Mouse (Mus musculus): Measurements from ENCODE around the gene Trcg1.

Gene Trcg1

DNA sequence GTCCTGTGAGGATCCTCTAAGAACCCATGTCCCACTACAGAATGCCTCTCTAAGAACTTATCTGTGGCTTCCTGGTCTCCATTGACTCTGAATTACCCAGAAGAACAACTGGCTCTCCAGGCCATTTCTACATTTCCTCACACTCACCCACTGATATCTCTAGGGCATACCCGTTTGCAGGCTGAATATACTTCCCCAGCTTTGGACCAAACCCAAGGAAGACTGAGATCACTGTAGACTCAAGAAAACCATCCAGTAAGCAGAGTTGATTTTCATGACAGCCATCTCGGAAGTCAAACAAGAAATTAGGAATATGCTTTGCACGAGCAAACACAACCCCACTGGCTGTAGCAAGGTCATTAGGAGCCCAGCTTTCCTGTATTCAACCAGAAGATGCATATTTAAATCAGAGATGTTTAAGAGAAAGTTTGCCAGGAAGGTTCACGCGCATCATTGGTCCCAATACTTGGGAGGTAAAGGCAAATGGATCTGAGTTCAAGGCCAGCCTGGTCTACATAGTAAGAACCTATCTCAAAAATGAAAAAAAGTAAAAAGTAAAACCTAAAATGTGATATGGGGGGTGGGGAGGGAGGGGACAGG, 3.9 kb upstream of the Trcg1 start:
- no peak for DNase-seq (ENCODE audit: low spot score in 2 of 2)

DNA sequence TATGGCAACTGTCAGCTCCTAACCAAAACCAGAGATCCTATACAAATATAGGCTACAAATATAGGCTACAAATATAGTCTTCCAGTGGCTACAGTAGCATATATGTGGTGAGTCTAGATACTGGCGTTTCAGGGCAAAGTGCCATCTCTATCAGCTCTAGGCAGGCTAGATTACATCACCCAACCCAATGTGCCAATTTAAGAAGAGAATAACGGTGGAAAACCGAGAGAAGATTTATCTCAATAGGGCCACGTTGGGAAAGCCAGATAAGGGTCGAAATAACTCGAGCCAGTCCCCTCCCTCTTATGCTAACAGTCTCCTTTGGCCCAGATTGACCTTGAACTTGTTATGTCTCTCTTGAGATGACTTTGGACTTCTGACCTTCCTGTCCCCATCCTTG, 3.2 kb upstream of the Trcg1 start:
- DNase-seq (ENCODE audit: low spot score in 2 of 2) = no peak

DNA sequence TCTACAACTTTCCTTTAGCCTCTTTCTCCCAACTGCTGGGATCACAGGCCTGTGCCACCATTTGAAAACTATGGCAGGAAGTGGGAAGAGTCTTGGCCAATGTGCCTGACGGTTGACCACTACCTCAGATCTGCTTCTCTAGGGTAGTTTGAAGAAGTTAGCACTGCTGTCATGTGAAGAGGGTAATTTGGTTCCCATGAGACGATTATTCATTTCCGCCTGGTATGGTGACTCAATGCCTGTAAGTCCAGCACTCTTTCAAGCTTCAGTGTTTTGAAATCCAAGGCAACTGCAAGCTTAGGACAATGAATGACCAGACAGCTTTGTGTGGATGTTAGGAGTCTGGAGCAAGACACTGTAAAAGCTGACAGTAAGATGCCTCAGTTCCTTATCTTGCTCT, 2.6 kb upstream of the Trcg1 start:
- no peak for DNase-seq (ENCODE audit: low spot score in 2 of 2)

DNA sequence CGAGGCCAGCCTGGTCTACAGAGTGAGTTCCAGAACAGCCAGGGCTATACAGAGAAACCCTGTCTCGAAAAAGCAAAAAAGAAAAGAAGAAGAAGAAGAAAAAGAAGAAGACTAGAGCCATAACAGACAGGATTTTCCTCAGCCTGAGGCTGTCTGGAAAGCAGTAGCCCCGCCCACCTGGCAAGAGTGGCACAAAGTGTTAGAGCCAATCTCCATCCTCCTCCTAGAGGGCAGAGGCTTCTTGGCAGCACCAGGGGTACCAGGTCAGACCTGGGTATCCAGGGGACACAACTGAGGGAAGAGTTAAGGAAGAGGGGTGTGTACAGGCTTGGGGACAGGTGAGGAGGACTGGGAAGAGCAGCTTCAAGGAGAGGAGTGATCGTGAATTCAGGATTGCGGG, 1.3 kb downstream of the Trcg1 start:
- DNase-seq (ENCODE audit: low spot score in 2 of 2) = no peak

DNA sequence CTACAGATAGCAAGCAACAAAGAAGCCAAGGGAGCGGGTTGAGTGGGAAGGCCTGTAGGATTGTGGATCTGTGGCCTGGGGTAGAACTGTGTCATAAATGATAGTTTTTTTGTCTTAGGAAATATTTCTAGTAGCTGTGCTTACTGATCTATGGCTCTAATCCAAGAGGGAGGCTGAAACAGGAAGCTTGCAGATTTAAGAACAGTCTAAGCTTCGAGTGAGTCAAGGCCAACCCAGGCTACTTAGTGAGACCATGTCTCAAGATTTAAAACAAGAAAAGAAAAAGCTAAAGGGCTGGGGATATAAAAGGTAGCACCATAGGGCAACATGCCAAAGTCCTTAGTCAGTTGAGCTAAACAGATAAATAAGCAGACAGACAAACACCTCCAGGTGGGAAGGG, 1.9 kb downstream of the Trcg1 start:
- no peak for DNase-seq (ENCODE audit: low spot score in 2 of 2)

DNA sequence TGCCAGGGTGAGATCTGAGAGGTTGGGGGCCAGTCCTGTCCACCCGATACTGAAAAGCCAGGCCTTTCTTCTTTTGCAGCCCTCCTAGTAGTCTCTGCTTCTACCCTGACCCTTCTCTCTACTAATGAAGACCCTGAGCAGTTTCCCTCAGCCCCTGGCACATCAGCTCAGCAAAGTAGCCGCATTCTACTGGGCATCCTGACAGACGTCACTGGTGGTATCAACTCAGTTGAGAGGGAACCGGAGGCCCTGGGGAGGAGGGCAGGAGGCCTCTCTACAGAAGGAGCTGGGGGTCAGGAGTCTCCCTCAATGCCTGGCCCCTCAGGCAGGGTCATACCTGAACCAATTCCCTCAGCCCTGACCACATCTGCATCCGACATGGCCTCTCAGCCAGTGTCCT, 4.8 kb downstream of the Trcg1 start:
- no peak for DNase-seq (ENCODE audit: low spot score in 2 of 2)

DNA sequence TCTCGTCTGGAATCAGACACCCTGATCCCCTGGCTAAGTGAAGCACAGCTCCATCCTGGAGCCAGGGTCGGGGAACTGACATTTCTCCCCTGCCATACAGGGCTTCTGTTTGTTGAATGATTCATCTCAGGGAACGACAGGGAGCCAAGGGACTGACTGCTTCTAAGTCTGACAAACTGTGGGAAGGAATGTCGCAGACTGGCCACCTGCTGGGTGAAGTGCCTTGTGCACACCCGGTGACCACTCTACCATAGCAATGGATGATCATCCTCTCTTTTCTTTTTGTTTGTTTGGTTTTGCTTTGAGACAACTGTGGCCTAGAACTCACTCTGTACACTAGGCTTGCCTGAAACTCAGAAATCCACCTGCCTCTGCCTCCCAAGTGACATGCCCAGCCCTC, 6.6 kb downstream of the Trcg1 start:
- no peak for DNase-seq (ENCODE audit: low spot score in 2 of 2)

DNA sequence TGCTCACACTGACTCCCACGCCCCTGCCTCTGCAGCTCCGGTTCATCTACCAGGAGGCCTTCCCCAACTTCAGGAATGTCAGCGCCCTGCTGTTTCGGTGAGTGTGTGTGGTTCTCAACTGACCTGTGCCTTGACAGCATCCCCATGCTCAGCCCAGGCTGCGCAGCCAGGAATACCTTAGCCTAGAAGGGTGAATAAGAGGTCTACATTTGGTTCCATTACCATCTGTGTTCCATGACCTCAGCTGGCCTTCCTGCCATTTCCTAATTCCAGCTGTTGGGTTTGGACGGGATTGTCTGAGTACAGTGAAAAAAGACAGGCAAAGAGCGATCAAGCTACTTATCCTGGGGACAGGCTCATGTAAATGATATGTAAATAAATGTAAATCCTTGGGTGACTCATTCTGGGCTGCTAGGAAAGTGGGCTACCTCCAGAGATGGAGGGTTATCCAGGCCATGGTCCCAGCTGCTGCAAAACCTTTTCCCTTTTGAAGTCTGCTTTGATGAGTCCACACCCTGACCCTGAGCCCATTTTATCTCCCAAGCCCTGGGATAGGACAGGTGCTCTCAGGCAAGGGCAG, 7.8 kb downstream of the Trcg1 start:
- DNase-seq (ENCODE audit: low spot score in 2 of 2) = no peak

DNA sequence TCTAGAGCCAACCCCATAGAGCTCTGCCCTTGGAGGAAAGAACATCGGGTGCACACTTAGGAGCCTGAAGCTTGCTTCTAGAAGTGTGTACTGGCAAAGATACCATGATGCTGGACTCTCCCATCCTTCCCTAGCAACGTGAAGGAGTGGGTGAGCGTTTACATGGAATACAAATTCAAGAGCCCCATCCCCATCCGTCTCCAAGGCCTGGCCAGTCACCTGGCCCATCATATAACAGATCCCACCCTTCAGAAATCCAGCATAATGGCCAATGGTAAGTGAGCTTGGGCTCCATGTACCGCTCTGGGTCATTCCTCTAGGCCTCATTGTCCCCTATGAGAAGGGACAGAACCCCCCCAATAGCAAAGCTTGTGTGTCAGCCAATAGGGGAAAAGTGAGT, 10.1 kb downstream of the Trcg1 start:
- DNase-seq (ENCODE audit: low spot score in 2 of 2) = no peak

DNA sequence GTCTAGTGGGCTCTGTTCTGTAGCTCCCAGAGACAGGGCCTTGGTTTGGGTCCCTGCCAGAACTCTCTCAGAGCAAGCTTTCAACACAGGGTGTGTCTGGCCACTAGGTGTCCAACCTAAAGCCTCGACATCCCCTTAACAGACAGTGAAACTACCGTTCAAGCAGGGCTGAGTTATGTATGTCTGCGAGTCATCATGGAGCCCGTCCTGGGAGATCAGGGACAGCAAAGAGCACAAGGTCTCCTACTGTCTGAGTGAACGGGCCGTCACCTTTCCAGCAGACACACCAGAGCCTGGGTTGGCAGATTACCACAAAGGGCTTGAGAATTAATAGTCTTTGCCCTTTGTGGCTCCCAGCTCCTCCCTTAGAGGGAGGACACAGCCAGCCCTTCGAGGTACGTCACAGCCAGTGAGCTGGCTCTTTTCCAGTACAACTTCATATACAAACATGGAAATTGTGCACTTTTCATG, 10.9 kb downstream of the Trcg1 start:
- DNase-seq (ENCODE audit: low spot score in 2 of 2) = no peak

DNA sequence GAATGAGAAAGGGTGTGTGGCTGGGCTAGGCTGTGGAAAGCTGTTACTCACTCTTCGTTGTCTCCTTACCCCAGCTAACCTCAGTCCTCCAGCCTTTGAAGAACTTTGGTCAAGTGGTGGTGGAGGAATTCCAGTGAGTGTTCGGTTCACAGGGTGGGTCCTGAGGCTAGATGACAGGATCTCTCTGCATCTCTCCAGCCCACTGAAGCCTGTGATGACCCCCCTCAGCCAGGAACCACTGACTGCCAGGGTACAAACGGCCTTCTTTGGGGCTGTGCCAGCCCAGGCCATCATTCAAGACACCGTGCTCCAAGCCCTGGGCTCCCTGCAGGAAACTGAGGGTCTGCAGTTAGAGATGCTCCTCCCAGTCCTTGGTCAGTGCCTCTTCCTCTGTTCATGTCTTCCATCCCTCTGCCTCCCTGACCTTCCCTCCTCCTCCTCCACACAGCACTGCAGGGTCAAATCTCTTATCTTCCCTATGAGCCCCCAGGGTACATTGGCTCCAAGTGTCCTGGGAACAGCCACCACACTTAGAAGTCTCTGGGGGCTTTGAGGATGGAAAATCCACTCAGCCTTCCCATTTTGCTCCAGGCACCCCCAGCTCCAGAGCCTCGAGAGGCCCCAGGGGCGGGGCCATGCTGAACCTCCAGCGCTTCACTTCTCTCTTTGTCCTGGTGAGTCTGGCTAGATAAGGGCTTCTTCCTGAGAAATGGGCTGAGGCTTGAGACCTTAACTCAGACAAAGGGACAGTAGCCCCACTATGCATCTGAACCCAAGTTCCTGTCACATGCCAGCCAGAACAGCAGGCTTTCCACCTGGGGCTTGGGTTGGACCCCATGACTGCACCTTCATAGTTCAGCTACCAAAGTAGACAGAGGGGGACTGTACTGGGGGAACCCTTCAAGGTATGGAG, 11.9 kb downstream of the Trcg1 start:
- DNase-seq (ENCODE audit: low spot score in 2 of 2) = no peak

DNA sequence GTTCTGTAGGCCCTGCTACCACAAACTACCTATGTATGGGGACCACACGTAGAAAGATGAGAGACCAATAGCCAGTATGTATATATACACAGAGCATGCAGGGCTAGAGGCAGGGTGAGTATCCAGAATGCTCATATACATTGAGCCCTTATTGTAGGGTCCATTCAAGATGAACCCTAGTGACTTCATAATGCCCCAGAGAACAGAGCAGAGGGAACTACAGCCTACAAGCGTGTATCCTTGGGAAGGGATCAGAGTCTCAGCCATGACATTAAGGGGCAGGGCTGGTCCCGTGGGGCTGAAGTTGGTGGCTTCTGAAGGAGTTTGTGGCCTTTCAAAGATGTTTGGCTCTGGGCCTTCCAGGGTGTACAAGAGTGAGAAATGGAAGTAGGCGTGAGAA, 13.7 kb downstream of the Trcg1 start:
- no peak for DNase-seq (ENCODE audit: low spot score in 2 of 2)

DNA sequence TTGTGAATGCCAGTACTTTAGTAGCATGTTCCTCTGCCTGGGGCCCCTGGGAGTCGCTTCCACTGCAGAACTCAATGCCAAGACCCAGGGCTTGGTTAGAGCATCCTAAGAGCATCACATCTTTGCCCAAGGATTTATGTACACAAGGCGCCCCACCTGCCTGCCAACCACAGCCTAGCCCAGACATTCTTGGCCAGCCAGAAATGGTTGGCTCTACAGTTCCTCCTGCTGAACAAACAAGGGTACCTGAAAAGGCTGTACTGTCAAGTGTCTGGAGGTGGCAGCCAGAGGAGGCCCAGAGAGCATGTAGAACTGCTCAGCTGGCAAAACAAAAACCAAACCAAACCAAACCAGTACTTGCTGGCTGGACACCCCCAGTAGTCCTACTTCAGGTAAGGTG, 14.8 kb downstream of the Trcg1 start:
- no peak for DNase-seq (ENCODE audit: low spot score in 2 of 2)

DNA sequence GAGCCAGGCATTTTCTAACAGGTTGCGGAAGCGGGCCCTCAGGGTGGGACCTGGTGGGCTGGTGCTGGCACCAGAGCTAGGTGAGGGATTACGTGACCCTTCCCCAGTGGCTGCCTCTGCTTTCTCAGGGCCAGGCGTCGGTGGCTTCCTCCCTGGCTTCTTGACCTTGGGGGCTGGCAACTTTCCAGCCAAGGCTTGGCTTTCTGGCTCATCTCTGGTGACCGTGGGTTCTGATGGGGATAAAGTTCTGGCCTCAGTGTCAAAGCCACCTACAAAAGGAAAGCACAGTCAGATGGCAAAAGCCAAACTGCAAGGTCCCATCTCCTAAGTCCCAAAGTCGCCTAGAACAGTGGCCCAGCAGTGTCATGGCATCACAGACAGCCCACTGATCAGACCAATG, 17.7 kb downstream of the Trcg1 start:
- DNase-seq (ENCODE audit: low spot score in 2 of 2) = no peak

DNA sequence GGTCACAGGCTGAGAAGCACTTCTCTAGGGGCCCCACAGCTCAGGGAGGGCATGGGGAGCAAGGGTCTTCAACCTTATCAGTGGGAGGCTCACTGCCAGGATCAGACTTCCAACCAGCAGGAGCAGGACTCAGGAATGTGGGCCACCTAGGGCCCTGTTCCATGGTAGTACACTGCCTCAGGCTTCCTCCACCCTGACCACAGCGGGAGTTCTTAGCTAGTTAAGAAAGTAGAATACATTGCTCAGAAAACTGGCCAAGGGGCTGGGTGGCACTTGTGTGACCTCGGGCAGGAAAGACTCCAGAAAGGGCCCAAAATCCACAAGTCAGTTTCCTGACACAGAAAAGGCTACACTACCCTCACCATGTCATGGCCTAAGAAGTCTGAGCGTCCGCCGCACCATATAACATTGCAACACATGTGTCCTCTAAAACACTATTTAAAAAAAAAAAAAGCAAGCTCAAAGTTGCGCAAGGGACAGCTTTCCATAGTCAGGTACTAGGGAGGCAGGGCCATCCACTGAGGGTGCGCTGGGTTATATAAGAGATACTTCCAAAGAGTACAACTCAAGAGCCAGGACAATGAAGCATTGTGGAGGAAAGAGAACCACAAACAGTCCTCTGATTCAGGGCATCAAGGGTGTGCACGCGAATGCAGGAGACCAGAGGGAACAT, 18.6 kb downstream of the Trcg1 start:
- DNase-seq (ENCODE audit: low spot score in 2 of 2) = no peak

DNA sequence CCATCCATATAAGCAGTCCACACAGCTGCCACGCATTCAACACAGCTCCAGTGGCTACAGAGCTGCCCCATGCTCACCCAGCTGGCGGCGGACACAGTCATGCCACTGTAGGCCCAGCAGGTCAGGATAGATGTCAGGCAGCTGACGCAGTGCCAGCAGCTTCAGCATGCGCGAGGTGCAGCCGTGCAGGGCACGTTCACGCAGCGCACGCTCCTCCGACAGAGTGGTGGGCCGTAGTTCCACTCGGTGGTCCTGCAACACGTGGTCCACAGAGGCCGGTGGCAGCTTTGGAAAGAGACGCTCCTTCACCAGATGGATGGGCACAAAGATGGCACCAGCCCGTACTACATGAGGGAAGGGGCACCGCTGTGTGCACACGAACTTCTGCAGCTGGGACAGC, 20.0 kb downstream of the Trcg1 start:
- DNase-seq (ENCODE audit: low spot score in 2 of 2) = no peak

DNA sequence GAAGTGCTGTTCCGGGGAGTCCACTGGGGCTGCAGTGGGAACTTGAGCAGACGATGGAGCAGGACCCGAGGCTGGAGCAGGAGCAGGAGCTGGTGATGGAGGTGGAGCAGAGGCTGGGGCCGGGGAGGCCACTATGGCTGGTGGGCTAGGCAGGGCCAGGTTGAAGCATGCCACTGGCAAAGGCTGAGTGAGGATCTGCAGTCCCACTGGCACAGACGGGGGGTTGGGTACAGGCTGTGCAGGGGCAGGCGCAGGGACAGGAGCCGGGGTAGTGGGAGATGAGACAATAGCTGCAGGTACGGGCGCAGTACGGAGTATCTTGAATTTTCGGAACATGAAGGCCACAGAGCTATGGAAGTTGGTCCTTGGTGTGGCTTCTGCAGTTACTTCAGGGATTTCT, 20.5 kb downstream of the Trcg1 start:
- no peak for DNase-seq (ENCODE audit: low spot score in 2 of 2)

DNA sequence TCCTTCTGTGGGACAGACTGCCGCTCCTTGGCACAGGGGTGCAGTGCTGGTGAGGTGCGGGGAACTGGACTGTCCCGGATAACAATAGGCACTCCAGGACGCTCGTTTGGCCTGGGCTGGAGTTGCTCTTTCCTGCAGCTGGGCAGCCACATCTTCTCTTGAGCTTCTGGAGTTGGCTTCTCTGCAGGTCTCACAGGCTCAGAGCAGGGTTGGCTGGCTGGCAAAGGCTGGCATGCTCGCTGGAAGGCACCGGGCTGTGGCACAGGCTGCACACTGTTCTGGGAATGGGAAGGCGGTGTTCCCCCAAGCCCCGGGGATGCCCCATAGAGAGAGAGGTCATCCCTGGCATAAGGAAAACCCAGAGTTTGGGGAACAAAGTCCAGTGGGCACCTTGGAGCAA, 21.3 kb downstream of the Trcg1 start:
- no peak for DNase-seq (ENCODE audit: low spot score in 2 of 2)

DNA sequence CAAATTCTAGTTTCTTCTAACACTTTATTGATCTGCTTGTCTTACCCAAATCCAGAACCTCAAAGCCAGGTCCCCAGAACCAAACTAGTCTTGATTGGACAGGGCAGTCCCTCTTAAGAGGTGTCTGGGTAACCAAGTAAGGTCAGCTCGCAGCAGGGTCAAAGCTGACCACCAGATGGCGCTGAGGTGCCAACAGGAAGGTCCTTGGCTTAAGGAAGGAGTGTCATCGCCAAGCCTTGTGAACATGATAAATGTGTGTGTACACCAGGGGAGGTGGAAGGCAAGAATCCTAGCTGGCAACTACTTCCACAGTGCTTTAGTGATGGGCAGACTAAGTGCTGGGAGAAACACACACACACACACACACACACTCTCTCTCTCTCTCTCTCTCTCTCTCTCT, 23.4 kb downstream of the Trcg1 start:
- peak; percentile 88 to 91 for DNase-seq (ENCODE audit: low spot score in 2 of 2)

DNA sequence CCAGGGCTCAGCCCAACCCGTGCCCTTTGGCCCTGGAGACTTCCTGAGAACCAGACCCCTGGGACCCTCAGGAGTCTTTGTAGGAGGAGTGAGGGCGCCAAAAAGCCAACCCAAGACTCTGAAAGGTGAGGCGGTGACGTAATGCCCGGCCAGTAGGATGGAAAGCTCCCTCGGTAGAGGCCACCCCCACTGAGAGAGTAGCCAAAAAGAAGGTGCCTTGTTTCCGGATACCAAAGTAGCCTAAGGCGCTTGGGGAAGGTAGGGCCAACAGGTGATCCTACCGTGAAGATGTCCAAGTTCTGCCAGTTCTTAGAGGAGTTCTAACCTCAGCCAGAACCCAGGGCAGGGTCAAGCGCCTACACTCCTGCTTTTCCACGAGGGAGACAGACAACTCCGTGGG, 24.6 kb downstream of the Trcg1 start:
- peak; percentile 29 to 44 for DNase-seq (ENCODE audit: low spot score in 2 of 2)

DNA sequence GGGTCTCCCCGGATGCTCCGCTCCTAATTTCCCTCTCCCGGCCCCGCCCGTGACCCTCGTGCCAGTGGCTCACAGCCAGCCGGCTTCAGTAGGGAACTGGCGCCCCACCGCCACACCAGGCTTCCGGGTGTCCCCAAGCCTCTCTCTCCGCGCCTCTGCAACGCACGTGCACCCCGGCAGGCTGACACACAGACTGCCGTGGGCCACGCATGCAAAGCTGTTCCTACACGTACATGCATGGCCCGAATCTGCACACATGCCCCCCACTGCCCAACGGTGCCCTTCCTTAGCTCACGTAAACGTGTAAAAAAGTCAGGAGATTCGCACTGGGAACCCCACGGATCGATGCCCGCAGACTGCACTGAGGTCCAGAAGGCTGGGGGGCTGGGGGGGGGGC, 25.2 kb downstream of the Trcg1 start:
- peak; percentile 48 to 74 for DNase-seq (ENCODE audit: low spot score in 2 of 2)
